Mouse (Mus musculus) stomach, embryonic 14.5 days (tissue): ENCODE results near the gene Vmn1r188. TPM values are rescaled to one million over a fixed set of nuclear protein-coding genes. Genes with fewer than 3 reads are reported as not detected.
"Not testable (repeated sequence)": the region's sequence is repeated elsewhere in the genome, so short reads cannot be mapped to it uniquely, and the experiment has no call there.

Source experiments
- ATAC-seq: fragments of 200-750 bp; cut with Nextera tagmentation; 2 replicates; pipeline ENCODE4 v1.8.0; 2017; ENCODE audit warnings: low read depth, moderate TSS enrichment; ENCODE audit not compliant: insufficient number of reproducible peaks, insufficient read depth, low FRiP score
- H3K27ac ChIP-seq: fragments of 300-500 bp; sonication (generic); 2 replicates; pipeline ENCODE4 v1.5.1; 2014; ENCODE audit warnings: mild to moderate bottlenecking, low read length, moderate library complexity, mixed read lengths
- H3K27me3 ChIP-seq: fragments of 300-500 bp; sonication (generic); 2 replicates; pipeline ENCODE4 v1.6.1; 2014; ENCODE audit warnings: low read length, control low read depth, mixed read lengths; ENCODE audit not compliant: control insufficient read depth, insufficient read depth
- H3K36me3 ChIP-seq: fragments of 300-500 bp; sonication (generic); 2 replicates; pipeline ENCODE4 v1.6.1; 2014; ENCODE audit warnings: mild to moderate bottlenecking, control low read depth, low read length, moderate library complexity, mixed read lengths; ENCODE audit not compliant: control insufficient read depth, insufficient read depth
- H3K4me1 ChIP-seq: fragments of 300-500 bp; sonication (generic); 2 replicates; pipeline ENCODE4 v1.6.1; 2014; ENCODE audit warnings: low read length, control low read depth, mixed read lengths; ENCODE audit not compliant: control insufficient read depth, insufficient read depth
- H3K4me2 ChIP-seq: fragments of 300-500 bp; sonication (generic); replicated peaks from 2 replicates; pipeline ENCODE4 v1.6.1; 2014; ENCODE audit warnings: low read depth, low read length, control low read depth
- H3K4me3 ChIP-seq: fragments of 300-500 bp; sonication (generic); 2 replicates; pipeline ENCODE4 v1.5.1; 2014; ENCODE audit warnings: low read depth, low read length, control low read depth
- H3K9ac ChIP-seq: fragments of 300-500 bp; sonication (generic); replicated peaks from 2 replicates; pipeline ENCODE4 v1.6.1; 2014; ENCODE audit warnings: low read depth, mild to moderate bottlenecking, control low read depth, low read length, moderate library complexity, mixed read lengths
- H3K9me3 ChIP-seq: fragments of 300-500 bp; sonication (generic); 2 replicates; pipeline ENCODE4 v1.6.1; 2016; ENCODE audit warnings: low read depth, low read length, control low read depth; ENCODE audit not compliant: control insufficient read depth
- WGBS: fragments of 180-500 bp; shearing (Covaris S2); extraction: QIAGEN DNeasy Blood & Tissue Kit; methylation state at CpG from one replicate; pipeline ENCODE4 v1.1.7; 2014; 5-methylcytosine and 5-hydroxymethylcytosine counted together
- microRNA-seq: library from miRNA; unstranded; fragments of <30 nt; microRNA quantifications from one replicate; pipeline ENCODE4, GENCODE M21; 2016
- polyA plus RNA-seq: library from polyadenylated mRNA; unstranded; fragments of >200 nt; fragmentation: Nextera tagmentation; extraction: Ambion mirVana; gene quantifications from 2 replicates; pipeline ENCODE4 v1.2.1, GENCODE M21; 2014

Vmn1r188 gene
- polyA plus RNA-seq, 1 experiment from 2014 or later: not detected

DNA sequence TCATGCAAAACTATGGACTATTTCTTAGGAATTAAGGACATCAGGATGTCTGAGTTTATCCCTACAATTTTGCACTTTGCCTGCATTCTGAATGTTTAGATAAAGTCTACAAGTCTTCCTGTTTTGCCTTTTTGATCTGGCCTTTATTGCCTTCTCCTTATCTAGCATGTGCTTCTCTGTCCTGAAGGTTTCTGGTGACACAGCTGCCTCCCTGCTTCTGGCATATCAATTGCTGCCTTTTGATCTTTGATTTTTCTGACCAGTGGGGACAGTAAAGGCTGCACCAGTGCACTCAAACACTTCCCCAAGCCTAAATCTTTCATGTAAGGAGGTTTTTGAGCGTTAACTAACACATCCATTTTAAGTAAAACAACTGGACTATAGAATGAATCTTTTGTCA is 20.8 kb upstream of the Vmn1r188 start:
- H3K4me3 ChIP-seq: no peak overlapping the region
- no peaks in the 10 kb centered on the region for H3K9me3 ChIP-seq
- no peak for ATAC-seq
- no peak overlapping the region for H3K9ac ChIP-seq
- no peak overlapping the region for H3K4me2 ChIP-seq
- H3K4me1 ChIP-seq: no peaks in the 10 kb centered on the region
- no peak overlapping the region for H3K27ac ChIP-seq
- WGBS: 56% methylated on average over 1 of the region's 1 CpGs
- H3K27me3 ChIP-seq: no peaks in the 10 kb centered on the region
- no peaks in the 10 kb centered on the region for H3K36me3 ChIP-seq

DNA sequence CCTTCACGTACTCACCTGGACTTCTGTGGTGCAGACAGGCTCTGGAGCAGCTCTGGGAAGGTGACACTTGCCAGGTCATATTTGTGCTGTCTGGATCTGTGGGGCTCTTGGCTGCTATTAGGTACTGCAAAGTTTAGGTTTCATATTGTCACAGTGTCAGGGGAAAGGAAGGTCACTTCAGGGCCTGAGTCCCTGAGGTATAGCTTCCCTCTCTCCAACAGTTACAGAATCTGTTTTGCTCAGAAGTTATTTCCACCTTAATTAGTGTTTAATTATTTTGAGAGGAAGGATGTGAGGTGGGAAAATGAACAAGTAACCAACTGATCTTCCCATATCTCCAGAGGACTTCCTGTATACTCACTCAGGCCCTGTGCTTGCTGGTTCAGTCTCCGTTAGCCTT is 21.5 kb downstream of the Vmn1r188 start, which contains the start of gene Vmn1r189:
Vmn1r189 (minus strand) TSS at position 101 of the 400 bp plus-strand sequence.
- WGBS: 73% methylated on average over 1 of the region's 2 CpGs

DNA sequence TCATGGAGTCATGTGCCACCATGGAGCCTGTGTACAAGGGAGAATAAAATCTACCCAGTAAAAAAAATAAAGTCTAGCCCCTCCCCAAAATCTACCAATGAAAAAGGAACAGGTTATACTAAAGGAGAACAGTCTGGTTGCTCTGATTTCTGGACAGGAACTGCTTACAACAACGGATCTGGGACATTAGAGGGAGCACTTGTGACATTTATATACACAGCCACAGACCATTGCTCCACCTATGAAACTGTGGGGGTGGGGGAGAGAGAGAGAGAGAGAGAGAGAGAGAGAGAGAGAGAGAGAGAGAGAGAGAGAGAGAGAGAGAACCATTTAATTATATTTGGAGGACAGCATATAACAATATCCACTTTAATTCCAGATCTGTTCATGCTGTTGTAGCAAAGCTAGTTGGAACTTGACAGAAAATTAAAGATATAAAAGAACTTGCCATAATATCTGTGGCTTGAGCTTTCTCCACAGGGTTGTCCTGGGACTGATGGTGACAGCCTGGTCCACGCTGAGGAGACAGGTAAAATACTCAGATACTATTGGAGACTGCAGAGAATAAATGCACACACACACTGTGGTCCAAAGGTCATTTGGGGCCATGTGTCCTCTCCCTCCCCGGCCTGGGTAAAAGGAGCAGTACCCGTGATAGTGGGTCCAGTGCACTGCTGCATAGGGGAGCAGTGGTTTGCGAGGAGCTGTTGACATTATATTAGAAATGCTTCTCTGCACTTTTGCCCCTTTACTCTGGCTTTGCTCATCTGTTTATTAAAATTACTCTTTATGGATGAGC is 52.5 kb downstream of the Vmn1r188 start:
- 68% methylated on average over 5 of the region's 5 CpGs for WGBS
- H3K9me3 ChIP-seq, H3K4me3 ChIP-seq, ATAC-seq, H3K36me3 ChIP-seq, H3K27me3 ChIP-seq, H3K4me1 ChIP-seq, H3K27ac ChIP-seq, H3K9ac ChIP-seq, H3K4me2 ChIP-seq: not testable (repeated sequence)

More for the DNA sequence above, 21.5 kb downstream of the Vmn1r188 start, which contains the start of gene Vmn1r189:
- H3K4me1 ChIP-seq, H3K27ac ChIP-seq, H3K9ac ChIP-seq, H3K9me3 ChIP-seq, H3K27me3 ChIP-seq, ATAC-seq, H3K36me3 ChIP-seq, H3K4me3 ChIP-seq, H3K4me2 ChIP-seq: not testable (repeated sequence)

Small RNA genes lying within 50 kb of the gene (microRNA-seq; reads per million reads assigned to microRNA genes)
- not detected for gene Gm26300
- gene Gm44390: not detected
- gene Gm44486: not detected

Other genes with a start within 250 kb of the Vmn1r188 start
- 16.5 and 16.8 TPM in 2 replicates for gene Zfp184, start 139.3 kb upstream of the Vmn1r188 start, polyA plus RNA-seq
- not detected in 2 replicates for gene Pom121l2, start 103.2 kb upstream of the Vmn1r188 start, polyA plus RNA-seq
- gene Prss16, start 74.7 kb upstream of the Vmn1r188 start, polyA plus RNA-seq: 0.15 and 0.75 TPM in 2 replicates
- 10.3 and 12.7 TPM in 2 replicates for gene Hist1h2ah, start 48.9 kb upstream of the Vmn1r188 start, polyA plus RNA-seq
- 7.0 and 7.5 TPM in 2 replicates for gene Hist1h2bk, start 48.6 kb upstream of the Vmn1r188 start, polyA plus RNA-seq
- 19.1 and 22.4 TPM in 2 replicates for gene Hist1h4i, start 43.1 kb upstream of the Vmn1r188 start, polyA plus RNA-seq
- 43.8 and 54.9 TPM in 2 replicates for gene Hist1h2ag, start 41.5 kb upstream of the Vmn1r188 start, polyA plus RNA-seq
- gene Hist1h2bj, start 41.2 kb upstream of the Vmn1r188 start, polyA plus RNA-seq: 8.6 and 12.4 TPM in 2 replicates
- not detected in 2 replicates for gene Vmn1r189, start 21.4 kb downstream of the Vmn1r188 start, polyA plus RNA-seq
- gene Vmn1r191, start 99.5 kb downstream of the Vmn1r188 start, polyA plus RNA-seq: not detected in 2 replicates
- not detected in 2 replicates for gene Vmn1r192, start 106.7 kb downstream of the Vmn1r188 start, polyA plus RNA-seq
- gene Vmn1r193, start 138.7 kb downstream of the Vmn1r188 start, polyA plus RNA-seq: not detected in 2 replicates
- not detected in 2 replicates for gene Vmn1r194, start 159.8 kb downstream of the Vmn1r188 start, polyA plus RNA-seq
- gene Vmn1r195, start 186.1 kb downstream of the Vmn1r188 start, polyA plus RNA-seq: not detected in 2 replicates
- gene Vmn1r196, start 205.5 kb downstream of the Vmn1r188 start, polyA plus RNA-seq: not detected in 2 replicates
- not detected in 2 replicates for gene Vmn1r197, start 240.1 kb downstream of the Vmn1r188 start, polyA plus RNA-seq